Mouse (Mus musculus) brain, embryonic 14.5 days (tissue): ENCODE measurements around the gene Ermard.

Experiments used
- CTCF ChIP-seq: fragments of 200-500 bp; IDR thresholded peaks from 2 replicates; pipeline ENCODE4 v1.5.1; 2012; ENCODE audit warnings: inconsistent platforms, mild to moderate bottlenecking, moderate library complexity, borderline replicate concordance; ENCODE audit not compliant: insufficient read depth, insufficient read length; ENCODE audit errors: extremely low read depth
- POLR2A ChIP-seq: fragments of 200-500 bp; IDR thresholded peaks from 2 replicates; pipeline ENCODE4 v1.6.1; 2012; ENCODE audit warnings: mild to moderate bottlenecking, inconsistent platforms, borderline replicate concordance; ENCODE audit not compliant: poor library complexity, insufficient read depth, insufficient read length, severe bottlenecking; ENCODE audit errors: extremely low read depth

DNA sequence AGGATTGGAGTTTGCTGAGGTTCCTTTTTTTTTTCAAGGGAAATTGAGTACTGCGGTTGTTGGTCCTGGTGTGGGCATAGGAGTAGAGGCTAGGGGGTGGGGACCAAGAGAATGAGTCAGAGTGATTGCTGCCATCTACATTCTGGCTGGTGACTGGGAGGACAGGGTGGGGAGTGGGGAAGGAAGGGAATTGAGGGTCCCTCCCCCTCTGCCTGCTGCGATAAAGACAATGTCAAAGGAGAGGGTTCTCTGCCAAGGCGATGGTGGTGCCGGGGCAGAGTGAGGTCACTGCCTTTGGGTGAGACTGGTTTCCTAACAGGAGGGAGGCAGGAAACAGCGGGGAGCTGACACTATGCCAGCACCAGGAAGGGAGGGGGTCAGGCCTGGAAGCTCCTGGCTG lies 96.4 kb downstream of the Ermard start:
- no peak for TF ChIP-seq CTCF
- TF ChIP-seq POLR2A, result no peak
